Mouse (Mus musculus) adrenal gland (tissue): Measurements from ENCODE around the gene Tango6.
"Not testable (repeated sequence)": the region's sequence is repeated elsewhere in the genome, so short reads cannot be mapped to it uniquely, and the experiment has no call there.

Experiments
- intact Hi-C: fragments of 180-260 bp; cut with DNase I; formaldehyde crosslinking; loops from one replicate; pipeline ENCODE4 v1.15.1; 2025

The Tango6 gene

DNA sequence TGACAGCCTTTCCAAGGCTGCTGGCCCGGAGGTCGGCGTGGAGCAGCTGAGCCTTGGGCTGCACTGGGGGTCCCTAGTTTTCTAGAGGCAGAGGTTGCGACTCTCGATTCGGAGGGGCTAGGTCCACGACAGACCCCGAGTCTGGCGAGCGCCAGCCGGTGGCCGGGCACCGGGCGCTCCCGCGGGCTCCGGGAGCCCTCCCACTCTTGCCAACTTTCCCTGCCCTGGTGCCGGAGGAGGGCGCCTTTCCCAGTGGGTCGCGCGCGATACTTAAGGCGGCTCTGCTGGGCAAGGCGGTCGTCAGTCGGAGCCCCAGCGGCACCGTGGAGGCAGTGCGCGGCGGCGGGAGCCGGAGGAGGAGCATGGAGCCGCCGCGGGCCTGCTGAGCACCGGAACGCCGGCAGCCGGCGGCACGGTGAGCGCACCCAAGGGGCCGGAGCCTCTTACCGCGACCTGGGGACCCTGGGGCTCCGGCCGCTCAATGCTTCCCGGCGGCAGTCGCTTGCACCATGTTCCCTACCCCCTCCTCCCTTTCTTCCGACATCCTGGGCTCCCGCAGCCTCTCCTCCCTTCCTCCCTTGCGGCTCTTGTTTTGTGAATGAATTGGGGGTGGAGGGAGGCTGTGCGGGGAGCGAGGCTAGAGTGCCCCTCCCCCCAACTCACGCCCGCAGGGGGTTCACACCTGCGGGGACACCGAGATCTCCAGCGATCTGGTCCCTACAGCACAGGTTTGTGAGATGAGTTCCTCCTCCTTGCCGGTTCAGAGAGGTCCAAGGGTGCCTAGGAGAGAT lies 187.9 kb downstream of the Tango6 start:
- intact Hi-C loops: no loop called here

DNA sequence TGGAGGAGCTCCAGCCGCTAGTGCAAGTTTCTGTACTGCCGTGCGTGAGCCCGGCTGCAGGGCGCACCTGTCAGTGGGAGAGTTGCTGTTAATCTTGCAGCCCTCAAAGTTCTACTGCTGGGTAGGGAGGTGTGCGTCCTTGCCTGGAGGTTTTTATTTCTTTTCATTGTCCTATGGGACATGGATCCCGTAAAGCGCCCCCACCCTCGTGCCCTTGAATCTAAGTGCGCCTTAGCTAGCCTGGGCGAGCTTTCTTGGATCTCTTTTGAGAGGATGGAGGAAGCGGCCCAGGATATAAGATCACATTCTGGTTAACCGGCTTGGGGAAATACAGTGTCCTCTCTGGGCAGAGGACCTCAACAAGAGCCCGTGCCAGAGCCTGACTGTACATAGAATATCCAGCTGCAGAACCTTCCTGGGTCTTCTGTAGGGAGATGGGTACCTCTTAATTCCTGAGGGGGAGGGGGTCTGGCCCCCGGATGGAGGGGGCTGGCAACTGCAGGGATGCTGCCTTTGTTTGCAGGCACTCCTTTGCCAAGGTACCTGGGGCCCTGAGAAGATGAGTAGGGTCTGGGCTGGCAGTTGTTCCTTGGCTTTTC lies 188.6 kb downstream of the Tango6 start:
- intact Hi-C loops: no loop called here

DNA sequence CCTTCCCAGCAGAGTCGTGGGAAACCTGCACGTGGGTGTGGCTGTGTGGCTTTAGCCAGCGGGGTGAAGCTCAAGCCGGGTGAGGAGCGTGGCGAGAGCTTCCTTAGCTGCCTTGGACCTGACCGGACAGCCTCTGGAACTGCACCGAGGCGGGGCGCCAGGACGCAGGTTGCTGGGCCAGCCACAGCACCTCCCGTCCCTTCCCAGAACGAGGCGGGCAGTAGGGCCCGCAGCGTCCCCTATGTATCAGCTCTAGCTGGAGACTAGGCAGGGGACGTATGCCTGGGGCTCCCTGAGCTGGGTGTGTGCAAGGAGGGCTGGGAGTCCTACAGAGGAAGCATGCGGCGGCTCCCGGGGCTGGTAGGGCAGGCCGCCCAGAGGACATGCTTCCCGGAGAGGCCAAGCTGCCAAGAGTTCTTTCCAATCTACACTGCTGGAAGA lies 189.1 kb downstream of the Tango6 start:
- intact Hi-C loops: no loop called here

DNA sequence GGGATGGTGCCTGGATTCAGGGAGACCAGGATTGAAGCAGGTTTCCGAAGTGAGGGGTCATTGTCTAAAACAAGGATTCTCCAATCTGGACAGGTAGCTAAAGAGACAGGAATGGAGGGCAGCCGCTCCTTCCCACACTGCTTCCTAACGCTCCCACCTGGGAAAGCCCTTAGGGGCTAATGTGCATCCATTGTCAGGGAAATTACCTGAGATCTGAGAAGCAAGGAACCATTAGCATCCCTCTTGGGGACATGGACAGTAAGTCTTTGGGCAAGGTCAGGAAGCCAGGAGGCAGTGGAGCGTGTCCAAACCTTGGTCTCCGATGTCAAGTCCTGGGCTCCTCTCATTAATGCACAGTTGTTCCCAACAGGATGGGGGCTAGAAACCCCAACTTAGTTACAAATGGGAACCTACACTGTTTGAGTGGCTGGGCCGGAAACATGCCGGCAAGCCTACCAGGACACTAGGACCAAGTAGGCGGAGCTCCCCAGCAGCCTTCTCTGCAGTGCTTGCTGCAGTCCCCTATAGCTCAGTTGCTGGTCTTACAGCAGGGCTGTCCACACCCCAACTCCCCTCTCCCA lies 189.7 kb downstream of the Tango6 start:
- intact Hi-C loops: no loop called here

DNA sequence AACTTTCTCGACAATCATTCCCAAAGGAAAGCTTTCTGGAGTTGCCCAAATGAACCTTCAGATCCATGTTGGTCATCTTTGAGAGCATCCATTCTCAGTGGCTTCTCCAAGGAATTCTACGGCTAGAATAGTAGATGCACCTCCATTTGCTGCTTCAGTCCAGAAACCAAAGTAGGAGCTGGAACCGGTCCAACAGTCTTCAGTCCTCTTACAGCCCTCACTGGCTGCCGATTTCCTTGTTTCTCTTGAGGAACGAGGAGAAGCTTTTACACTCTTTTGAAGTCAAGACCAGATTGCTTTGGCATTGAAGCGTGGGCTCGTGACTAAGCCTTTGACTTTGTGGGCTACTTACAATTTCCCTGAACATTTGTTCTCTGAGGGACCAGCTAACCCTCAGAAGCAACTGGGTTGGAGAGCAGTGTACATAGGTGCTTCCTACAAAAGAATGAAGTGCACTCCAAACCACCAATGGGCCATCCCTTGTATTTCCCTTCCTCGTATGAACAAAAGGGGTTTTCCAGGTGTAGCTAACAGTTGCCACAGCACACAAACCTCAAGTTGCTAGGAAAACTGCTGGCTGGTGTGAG lies 197.3 kb downstream of the Tango6 start:
- intact Hi-C loops: no loop called here

DNA sequence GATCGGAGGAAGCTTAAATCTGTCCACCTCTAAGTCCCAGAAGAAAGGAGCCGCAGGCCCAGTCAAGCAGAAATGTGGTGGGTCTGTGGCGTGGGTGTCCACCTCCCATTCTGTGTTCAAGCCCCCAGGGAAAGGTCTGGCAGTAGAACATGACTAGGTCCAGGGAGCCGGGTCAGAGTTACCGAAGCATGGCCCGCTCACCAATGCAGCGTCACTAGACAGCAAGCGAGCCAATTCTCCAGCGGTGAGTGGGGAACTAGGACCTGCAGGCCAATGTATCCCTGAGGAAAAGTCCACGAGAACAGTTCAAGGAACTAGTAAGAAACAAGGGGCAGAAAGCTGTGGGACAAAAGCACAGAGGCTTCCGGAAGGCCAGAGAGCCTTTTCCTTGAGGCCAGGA lies 201.2 kb downstream of the Tango6 start:
- intact Hi-C loops: not testable (repeated sequence)

DNA sequence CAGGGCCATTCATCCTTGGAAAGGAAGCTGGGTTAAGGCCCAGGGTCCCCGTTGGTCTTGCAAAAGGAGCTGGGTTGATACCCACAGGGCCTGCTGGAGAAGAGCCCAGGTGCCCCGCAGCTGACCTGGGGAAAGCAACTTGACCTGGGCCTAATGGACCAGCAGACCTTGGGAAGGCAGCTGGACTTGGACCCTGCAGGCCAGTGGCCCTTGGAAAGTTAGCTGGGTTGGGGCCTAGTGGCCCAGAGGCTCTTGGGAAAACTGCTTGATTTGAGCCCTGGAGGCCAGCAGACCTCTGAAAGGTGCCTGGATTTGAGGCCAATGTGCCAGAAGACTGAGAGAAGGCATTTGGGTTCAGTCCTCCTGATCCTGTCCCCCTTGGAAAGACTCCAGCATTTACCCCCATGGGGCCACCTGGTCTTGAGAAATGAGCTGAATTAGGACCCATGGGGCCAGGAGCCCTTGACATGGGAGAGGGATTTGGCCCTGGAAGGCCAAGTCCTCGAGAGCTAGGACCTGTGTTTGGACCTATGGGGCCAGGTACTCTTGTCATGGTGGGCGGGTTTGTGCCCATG lies 202.0 kb downstream of the Tango6 start:
- intact Hi-C loops: not testable (repeated sequence)

DNA sequence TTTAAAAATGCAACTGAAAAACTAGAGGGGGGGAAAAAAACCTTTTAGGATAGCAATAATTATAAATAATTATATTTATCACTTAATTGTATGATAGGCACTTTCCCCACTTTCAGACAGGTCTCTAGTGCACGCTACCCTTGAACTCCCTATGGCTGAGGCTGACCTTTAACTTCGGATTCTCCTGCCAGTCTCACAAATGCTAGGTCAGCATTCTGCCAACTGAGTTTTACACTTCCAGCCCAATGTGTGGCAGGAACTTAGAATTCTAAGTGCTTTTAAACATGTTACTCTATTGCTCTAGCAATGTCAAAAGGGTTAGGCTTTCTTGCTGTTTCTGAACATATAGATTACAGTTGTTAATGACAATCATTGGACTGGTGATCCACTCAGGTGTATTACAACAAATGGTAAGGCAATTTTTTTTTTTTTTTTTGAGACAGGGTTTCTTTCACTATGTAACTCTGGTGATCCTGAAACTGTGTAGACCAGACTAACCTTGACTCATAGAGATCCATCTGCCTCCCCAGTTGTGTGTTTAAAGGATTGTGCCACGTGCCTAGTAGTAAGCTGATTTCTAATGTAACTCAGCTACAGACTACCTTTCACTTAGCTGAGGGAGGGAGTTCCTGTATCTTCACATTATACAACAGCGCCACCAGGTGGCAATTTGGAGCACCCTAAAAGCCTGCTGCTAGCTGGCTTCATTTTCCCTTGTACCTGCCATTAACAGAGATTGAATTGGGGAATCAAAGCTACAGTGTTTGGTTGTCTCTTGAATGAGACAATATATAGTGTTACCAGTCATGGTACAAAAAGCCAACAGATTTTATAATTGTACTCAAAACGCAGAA lies 204.7 kb downstream of the Tango6 start:
- intact Hi-C loops: loop anchor here (2.0 kb wide), 1 partner anchor 169 kb away; no protein-coding TSS in a partner anchor

DNA sequence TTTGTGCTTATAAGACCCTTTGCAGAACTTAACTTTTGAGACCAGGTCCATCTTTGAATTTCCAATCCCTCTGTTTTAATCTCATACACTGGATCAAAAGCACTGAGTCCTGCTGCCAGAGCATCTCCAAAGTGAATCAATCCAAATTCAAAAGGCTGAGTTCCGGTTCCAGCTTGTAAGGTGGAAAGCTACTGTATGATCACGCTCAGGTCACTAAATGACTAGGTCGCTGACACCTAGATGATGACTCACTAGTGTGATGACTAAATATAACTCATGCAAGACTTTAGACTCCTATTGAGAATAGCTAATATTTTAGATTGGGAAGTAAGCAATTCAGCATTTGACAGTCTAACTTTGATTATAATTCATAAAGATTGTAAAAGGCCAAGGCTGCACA lies 205.9 kb downstream of the Tango6 start:
- intact Hi-C loops: no loop called here

DNA sequence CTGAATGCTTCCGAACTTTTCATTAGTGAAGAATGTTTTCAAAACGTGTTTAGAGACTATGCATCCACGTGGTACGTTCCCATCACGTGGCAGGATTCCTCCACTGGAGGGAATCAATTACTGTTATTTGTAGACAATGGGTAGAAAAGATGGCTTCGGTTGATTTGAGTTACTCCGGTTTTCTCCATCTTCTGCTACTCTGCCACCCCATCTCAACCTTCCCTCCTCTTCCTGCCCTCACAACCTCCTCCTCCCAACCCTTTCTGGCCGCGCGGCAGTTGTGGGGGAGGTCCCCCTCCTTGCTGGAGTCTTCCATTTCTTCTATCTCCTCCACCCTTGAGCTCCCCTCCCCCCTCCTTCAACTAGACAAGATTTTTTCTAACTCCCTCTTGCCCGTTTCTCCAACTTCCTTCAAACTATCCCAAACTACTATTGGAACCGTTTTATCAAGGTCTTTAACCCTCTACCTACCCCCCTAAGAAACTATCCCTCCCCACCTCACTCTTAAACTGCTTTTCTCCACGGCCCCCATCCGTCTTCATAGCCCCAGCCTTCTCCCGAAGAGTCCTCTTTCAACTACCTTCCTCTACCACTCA lies 209.4 kb downstream of the Tango6 start:
- intact Hi-C loops: no loop called here

DNA sequence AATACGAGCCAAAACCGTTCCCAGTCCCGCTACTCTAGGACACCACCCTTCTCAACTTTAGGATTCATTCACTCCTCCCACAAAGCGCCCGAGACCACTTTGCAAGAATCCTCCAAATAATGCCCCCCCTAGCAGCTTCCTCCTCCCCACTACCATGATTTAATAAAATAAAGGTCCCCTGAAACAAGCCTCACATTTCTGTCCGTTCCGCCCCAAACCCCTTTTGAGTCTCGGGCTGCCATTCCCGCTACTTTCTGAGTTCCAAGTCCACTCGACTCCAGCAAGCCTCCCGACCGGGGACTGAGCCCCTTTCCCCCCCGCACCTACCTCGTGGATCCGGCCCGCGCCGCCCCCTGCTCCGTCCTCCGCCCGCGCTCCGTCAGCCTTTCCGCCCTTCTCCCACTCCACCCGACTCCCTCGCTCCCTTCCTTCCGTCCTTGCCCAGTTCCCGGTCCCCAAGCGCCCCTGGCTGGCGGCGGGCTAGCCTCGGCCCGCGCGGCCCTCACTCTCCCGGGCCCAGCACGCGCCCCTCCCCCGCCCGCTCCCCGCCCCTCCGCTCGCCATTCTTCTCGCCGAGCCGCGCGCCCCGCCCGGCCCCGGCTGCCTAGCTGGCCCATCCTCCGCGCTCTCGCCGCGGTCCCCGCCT lies 210.1 kb downstream of the Tango6 start:
- intact Hi-C loops: no loop called here

DNA sequence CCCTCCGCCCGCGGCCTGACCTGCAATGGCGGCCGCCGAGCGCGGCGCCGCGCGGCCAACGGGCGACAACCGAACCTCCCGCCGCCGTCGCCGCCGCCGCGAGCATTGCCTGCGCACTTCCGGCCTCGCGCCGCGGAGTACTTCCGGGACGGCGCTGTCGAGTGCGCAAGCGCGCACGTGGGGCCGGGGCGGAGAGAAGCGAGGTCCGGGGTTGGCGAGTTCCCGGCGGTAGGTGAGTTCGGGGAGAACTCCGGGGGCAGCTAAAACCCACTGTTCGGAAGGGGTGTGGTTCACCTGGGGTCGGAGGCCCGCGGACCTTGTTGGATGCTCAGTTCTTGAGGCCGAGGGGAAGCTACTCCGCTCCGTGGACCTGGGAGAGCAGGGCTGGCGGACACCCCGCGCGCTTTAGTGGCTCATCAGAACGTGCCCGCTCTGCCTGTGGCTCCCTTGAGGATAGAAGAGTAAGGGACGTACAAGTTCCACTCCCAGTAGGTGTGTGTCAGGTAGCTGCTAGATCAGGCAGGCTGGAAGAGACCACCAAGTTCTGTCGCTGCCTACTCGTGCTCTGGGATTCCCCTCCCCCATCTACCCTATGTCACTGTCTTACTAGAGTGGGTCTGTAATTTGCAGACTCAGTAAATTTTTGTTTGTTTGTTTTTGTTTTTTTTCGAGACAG lies 210.8 kb downstream of the Tango6 start, which contains the start of gene Utp4:
TSS of gene Utp4 (plus strand) at position 156 of the 676 bp plus-strand sequence.
- intact Hi-C loops: no loop called here

DNA sequence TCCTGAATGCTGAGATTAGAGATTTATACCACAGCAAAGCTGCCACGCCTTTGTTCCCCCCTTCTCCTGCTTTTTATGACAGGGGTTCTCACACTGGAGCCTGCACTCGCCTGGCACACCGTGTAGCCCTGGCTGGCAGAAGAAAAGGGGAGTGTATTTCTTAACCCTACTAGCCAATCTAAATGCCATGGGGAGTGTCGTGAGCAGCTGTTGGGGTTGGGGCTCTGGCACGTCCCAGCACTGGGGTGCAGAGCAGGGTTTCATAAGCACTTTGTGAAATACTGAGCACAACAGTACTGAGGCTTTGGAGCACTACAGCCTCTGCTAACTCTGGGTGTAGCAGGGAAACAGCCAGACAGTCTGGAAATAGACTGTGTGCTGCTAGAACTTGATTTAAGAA lies 216.6 kb downstream of the Tango6 start:
- intact Hi-C loops: no loop called here
